Mouse (Mus musculus) heart, postnatal 36 days (tissue): ENCODE measurements at regions not wholly inside any gene's neighbourhood (a gene's known extent, or its start where the extent isn't known, plus 50 kb on each side); places are given as distances from the start of the nearest gene placed in this dataset.
"Not testable (repeated sequence)": the region's sequence is repeated elsewhere in the genome, so short reads cannot be mapped to it uniquely, and the experiment has no call there.

Experiments used
- DNase-seq, 2 experiments: peaks; one replicate each; pipeline ENCODE4 v3.0.0; 2021 to 2022
- intact Hi-C: fragments of 180-260 bp; cut with DNase I; formaldehyde crosslinking; loops from one replicate; pipeline ENCODE4 v1.15.1; 2025

DNA sequence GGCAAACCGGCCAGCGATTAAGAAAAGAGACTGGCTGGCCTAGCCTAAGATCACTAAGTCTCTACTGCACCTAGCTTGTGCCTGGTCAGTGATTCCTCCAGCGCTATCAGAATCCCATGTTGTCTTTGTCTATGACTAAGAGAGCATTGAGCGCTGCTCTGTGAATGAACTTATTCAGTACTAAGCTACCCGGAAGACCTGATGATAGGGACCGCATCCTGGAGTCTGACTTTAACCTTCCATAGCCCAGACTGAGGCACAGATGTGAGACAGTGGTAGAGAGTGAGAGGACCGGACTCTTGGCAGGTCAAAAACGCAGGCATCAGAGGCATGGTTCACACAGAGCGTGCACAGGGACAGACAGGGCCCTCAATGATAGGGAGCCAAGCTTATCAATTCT, 252.5 kb upstream of the Smim15 start:
- intact Hi-C loops: no loop called here
- no peak for DNase-seq

GRCm38 (mm10) chr13:107784971-107785370, 259.3 kb upstream of the Smim15 start:
- DNase-seq: no peak
- intact Hi-C loops: no loop called here

DNA sequence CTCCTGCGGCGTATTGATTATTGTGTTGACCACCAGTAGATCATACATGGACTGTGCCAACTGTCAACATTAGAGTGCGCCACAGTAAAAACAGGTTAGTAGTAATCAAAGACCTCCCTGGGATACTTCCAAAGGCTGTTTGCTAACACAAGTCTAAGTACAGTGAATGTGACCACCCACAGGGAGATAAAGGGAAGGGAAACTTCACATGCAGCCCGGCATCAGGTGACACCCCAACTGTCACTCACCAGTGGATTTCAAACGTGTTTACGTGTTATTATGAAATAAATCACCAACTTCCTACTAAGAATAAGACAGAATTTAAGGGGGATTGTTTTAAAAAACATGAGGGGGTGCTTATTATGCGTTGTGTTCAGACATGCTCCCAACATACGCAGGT, 262.5 kb upstream of the Smim15 start:
- intact Hi-C loops: no loop called here
- DNase-seq: no peak

DNA sequence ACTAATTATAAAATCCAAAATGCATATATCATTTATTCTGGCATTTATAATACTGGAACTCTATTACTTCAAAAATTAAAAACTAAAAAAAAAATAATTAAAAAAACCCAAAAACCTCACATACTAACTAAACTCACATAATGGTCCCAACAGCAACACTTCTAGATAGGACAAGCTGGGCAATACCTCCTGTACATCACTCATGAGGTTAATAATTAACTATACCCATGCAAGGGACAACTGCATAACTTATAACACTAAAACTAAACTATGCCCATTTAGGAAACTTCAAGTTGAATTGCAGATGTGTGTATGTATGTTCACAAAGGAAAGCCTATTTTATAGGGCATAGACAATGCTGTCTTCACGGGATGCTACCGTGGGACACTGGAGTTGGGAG, 263.0 kb upstream of the Smim15 start:
- no peak for DNase-seq
- intact Hi-C loops: no loop called here

- intact Hi-C loops: no loop called here
- DNase-seq: no peak
These were observed 264.7 kb upstream of the Smim15 start for GRCm38 (mm10) chr13:107779591-107779990.

DNA sequence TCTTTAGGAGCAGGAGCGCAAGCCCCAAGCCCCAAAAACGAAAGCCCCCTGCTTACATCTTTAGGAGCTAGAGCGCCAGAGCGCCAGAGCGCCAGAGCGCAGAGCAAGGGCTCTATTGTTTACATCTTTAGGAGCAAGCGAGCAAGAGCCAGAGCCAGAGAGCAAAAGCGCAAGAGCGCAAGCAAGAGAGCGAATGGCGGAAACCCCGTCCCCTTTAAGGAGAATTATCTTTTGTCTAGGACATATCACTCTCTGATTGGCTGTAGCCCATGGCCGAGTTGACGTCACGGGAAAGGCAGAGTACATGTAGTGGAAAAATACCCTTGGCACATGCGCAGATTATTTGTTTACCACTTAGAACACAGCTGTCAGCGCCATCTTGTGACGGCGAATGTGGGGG, 269.7 kb upstream of the Smim15 start:
- DNase-seq, intact Hi-C loops: not testable (repeated sequence)

DNA sequence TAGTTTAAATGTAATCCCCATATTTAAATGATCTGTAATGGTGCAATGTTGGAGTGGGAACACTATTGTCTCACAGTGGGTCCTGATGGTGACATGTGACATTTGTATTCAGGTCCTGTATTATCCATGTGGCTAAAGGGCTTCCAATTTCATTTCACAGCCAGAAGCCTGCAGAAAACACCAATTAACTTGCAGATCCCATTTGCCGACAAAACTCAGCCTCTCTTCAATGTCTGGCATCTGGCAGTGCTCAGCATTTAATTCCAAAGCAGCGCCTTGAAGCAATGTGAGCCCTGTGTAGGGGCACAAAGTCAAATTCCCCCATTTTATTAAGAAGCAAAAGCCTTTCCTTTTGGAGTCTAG, 277.0 kb upstream of the Smim15 start:
- intact Hi-C loops: no loop called here
- DNase-seq: no peak

GRCm38 (mm10) chr13:107766397-107767261, 277.6 kb upstream of the Smim15 start:
- intact Hi-C loops: no loop called here
- DNase-seq: no peak

- intact Hi-C loops: no loop called here
- no peak for DNase-seq
These were observed 280.3 kb upstream of the Smim15 start for GRCm38 (mm10) chr13:107763911-107764310.

- intact Hi-C loops: no loop called here
- no peak for DNase-seq
These were observed 283.7 kb upstream of the Smim15 start for GRCm38 (mm10) chr13:107760511-107760910.

GRCm38 (mm10) chr13:107758327-107759095, 285.7 kb upstream of the Smim15 start:
- DNase-seq: no peak
- intact Hi-C loops: no loop called here

DNA sequence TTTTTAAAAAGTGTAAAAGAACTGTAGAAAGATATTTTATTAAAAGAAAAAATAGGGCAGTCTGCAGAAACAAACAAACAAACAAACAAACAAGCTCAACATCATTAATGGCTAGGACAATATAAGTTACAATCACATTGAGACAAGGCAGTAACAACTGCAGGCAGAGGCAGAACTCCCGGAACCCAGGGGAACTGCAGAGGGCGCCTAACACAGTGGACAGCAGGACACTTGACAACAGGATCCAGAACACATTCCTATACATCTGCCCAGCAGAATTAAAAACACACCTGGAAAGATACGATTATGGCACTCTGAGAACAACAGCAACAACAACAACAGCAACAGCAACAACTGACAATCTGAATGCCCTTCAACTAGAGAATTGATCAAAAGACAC, 291.5 kb upstream of the Smim15 start:
- intact Hi-C loops: loop anchor here (2.0 to 5.0 kb wide), 2 partner anchors 136 to 290 kb away; partner anchors contain the start of gene Smim15
- DNase-seq: no peak

GRCm38 (mm10) chr13:107743464-107744218, 300.6 kb upstream of the Smim15 start:
- no peak for DNase-seq
- intact Hi-C loops: no loop called here

- intact Hi-C loops: no loop called here
- no peak for DNase-seq
These were observed 307.7 kb upstream of the Smim15 start for GRCm38 (mm10) chr13:107736581-107736980.

- intact Hi-C loops: no loop called here
- no peak for DNase-seq
These were observed 309.9 kb upstream of the Smim15 start for GRCm38 (mm10) chr13:107734161-107734905.

- no peak for DNase-seq
- intact Hi-C loops: no loop called here
These were observed 313.3 kb upstream of the Smim15 start for GRCm38 (mm10) chr13:107730976-107731375.

DNA sequence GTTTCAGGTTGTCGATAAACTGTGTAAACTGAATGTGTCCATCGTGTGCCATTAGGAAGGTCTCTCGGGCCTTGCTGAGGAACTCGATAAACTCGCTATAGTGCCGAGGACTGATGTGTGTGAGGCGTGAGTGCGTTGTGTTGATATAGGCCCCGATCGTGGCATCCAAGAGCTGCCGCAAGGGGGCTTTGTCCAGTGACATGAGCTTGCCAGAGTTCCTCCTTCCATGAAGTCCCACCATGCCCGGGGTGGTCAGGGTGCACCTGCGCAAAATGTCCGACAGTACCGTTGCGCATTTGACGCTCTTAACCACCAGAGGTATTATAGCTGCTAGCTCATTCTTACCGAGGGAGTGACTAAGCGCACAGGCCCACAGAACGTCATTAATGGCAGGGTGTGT, 317.8 kb upstream of the Smim15 start:
- intact Hi-C loops: loop anchor here (10.0 kb wide), 1 partner anchor 262 kb away; no protein-coding TSS in a partner anchor
- DNase-seq: no peak

GRCm38 (mm10) chr13:107721901-107722300, 322.3 kb upstream of the Smim15 start:
- DNase-seq: no peak
- intact Hi-C loops: loop anchor here (10.0 kb wide), 1 partner anchor 257 kb away; no protein-coding TSS in a partner anchor

- no peak for DNase-seq
- intact Hi-C loops: loop anchor here (10.0 kb wide), 1 partner anchor 256 kb away; no protein-coding TSS in a partner anchor
These were observed 323.2 kb upstream of the Smim15 start for GRCm38 (mm10) chr13:107720874-107721574.
